Mouse (Mus musculus): ENCODE data around the gene Hnrnpa3. TPM values are rescaled to one million over a fixed set of nuclear protein-coding genes. Genes with fewer than 3 reads are reported as not detected.
"Not testable (repeated sequence)": the region's sequence is repeated elsewhere in the genome, so short reads cannot be mapped to it uniquely, and the experiment has no call there.

Hnrnpa3 gene
- polyA plus RNA-seq, 1 experiment from 2014 or later, result 235 TPM

GRCm38 (mm10) chr2:75626597-75627440 lies 32.2 kb upstream of the Hnrnpa3 start:
- Histone ChIP-seq H3K9me3 (no peaks in the 10 kb centered on the region), H3K4me3 (no peak overlapping the region), H3K9ac (no peak overlapping the region), H3K27ac (no peak overlapping the region), H3K4me1 (replicated peaks) (no peaks in the 10 kb centered on the region), H3K27me3 (no peaks in the 10 kb centered on the region), H3K4me2 (no peak overlapping the region), H3K36me3 (no peaks in the 10 kb centered on the region)
- WGBS, result 75% methylated on average over 6 of the region's 6 CpGs
- no peak for ATAC-seq (ENCODE audit: low FRiP score)

GRCm38 (mm10) chr2:75628487-75628886 lies 30.6 kb upstream of the Hnrnpa3 start:
- no peaks in the 10 kb centered on the region for H3K27me3 ChIP-seq
- H3K4me2 ChIP-seq, result no peak overlapping the region
- no peaks in the 10 kb centered on the region for H3K9me3 ChIP-seq
- WGBS, result 92% methylated on average over 8 of the region's 8 CpGs
- no peaks in the 10 kb centered on the region for H3K4me1 ChIP-seq (replicated peaks)
- H3K27ac ChIP-seq, result no peak overlapping the region
- no peak overlapping the region for H3K9ac ChIP-seq
- no peaks in the 10 kb centered on the region for H3K36me3 ChIP-seq
- no peak for ATAC-seq (ENCODE audit: low FRiP score)
- no peak overlapping the region for H3K4me3 ChIP-seq

GRCm38 (mm10) chr2:75631421-75631820 lies 27.6 kb upstream of the Hnrnpa3 start:
- Histone ChIP-seq H3K4me3 (no peak overlapping the region), H3K36me3 (no peaks in the 10 kb centered on the region), H3K4me2 (no peak overlapping the region), H3K9ac (no peak overlapping the region), H3K27ac (no peak overlapping the region), H3K4me1 (replicated peaks) (no peaks in the 10 kb centered on the region), H3K27me3 (no peaks in the 10 kb centered on the region), H3K9me3 (no peaks in the 10 kb centered on the region)
- no peak for ATAC-seq (ENCODE audit: low FRiP score)
- WGBS, result 86% methylated on average over 6 of the region's 6 CpGs

- WGBS, result 82% methylated on average over 6 of the region's 6 CpGs
- Histone ChIP-seq H3K9me3 (no peaks in the 10 kb centered on the region), H3K4me2 (no peak overlapping the region), H3K9ac (no peak overlapping the region), H3K4me3 (no peak overlapping the region), H3K36me3 (no peaks in the 10 kb centered on the region), H3K27ac (no peak overlapping the region), H3K4me1 (replicated peaks) (no peaks in the 10 kb centered on the region), H3K27me3 (no peaks in the 10 kb centered on the region)
- ATAC-seq (ENCODE audit: low FRiP score), result no peak
Measured at GRCm38 (mm10) chr2:75632043-75632442, 27.0 kb upstream of the Hnrnpa3 start.

GRCm38 (mm10) chr2:75632721-75633181 lies 26.3 kb upstream of the Hnrnpa3 start:
- H3K27ac ChIP-seq, result no peak overlapping the region
- H3K4me1 ChIP-seq (replicated peaks), result no peaks in the 10 kb centered on the region
- no peak overlapping the region for H3K9ac ChIP-seq
- H3K27me3 ChIP-seq, result no peaks in the 10 kb centered on the region
- no peak overlapping the region for H3K4me2 ChIP-seq
- no peak overlapping the region for H3K4me3 ChIP-seq
- 93% methylated on average over 12 of the region's 12 CpGs for WGBS
- no peaks in the 10 kb centered on the region for H3K9me3 ChIP-seq
- no peaks in the 10 kb centered on the region for H3K36me3 ChIP-seq
- no peak for ATAC-seq (ENCODE audit: low FRiP score)

GRCm38 (mm10) chr2:75633381-75633780 lies 25.7 kb upstream of the Hnrnpa3 start:
- H3K27ac ChIP-seq, result no peak overlapping the region
- 91% methylated on average over 6 of the region's 6 CpGs for WGBS
- H3K4me1 ChIP-seq (replicated peaks), result no peaks in the 10 kb centered on the region
- no peaks in the 10 kb centered on the region for H3K27me3 ChIP-seq
- H3K9ac ChIP-seq, result no peak overlapping the region
- no peaks in the 10 kb centered on the region for H3K36me3 ChIP-seq
- no peak overlapping the region for H3K4me2 ChIP-seq
- H3K9me3 ChIP-seq, result no peaks in the 10 kb centered on the region
- H3K4me3 ChIP-seq, result no peak overlapping the region
- ATAC-seq (ENCODE audit: low FRiP score), result no peak

GRCm38 (mm10) chr2:75633784-75634183 lies 25.3 kb upstream of the Hnrnpa3 start:
- H3K36me3 ChIP-seq, result no peaks in the 10 kb centered on the region
- no peak overlapping the region for H3K4me2 ChIP-seq
- no peak overlapping the region for H3K9ac ChIP-seq
- WGBS, result 87% methylated on average over 5 of the region's 5 CpGs
- ATAC-seq (ENCODE audit: low FRiP score), result no peak
- no peaks in the 10 kb centered on the region for H3K9me3 ChIP-seq
- H3K27ac ChIP-seq, result no peak overlapping the region
- no peaks in the 10 kb centered on the region for H3K27me3 ChIP-seq
- no peaks in the 10 kb centered on the region for H3K4me1 ChIP-seq (replicated peaks)
- H3K4me3 ChIP-seq, result no peak overlapping the region

GRCm38 (mm10) chr2:75634431-75634830 lies 24.6 kb upstream of the Hnrnpa3 start:
- not testable (repeated sequence) for H3K4me2 ChIP-seq; H3K27me3 ChIP-seq; H3K9me3 ChIP-seq; ATAC-seq (ENCODE audit: low FRiP score); H3K27ac ChIP-seq; H3K36me3 ChIP-seq; H3K4me3 ChIP-seq; H3K4me1 ChIP-seq (replicated peaks); H3K9ac ChIP-seq
- 96% methylated on average over 14 of the region's 14 CpGs for WGBS

- 75% methylated on average over 6 of the region's 6 CpGs for WGBS
- no peak overlapping the region for H3K9ac ChIP-seq
- H3K36me3 ChIP-seq, result no peaks in the 10 kb centered on the region
- no peak overlapping the region for H3K4me3 ChIP-seq
- no peak for ATAC-seq (ENCODE audit: low FRiP score)
- no peaks in the 10 kb centered on the region for H3K27me3 ChIP-seq
- H3K27ac ChIP-seq, result no peak overlapping the region
- H3K4me2 ChIP-seq, result no peak overlapping the region
- no peaks in the 10 kb centered on the region for H3K4me1 ChIP-seq (replicated peaks)
- no peaks in the 10 kb centered on the region for H3K9me3 ChIP-seq
Measured at GRCm38 (mm10) chr2:75636261-75637054, 22.6 kb upstream of the Hnrnpa3 start.

- not testable (repeated sequence) for ATAC-seq (ENCODE audit: low FRiP score); H3K36me3 ChIP-seq; H3K27me3 ChIP-seq; H3K9me3 ChIP-seq; H3K4me1 ChIP-seq (replicated peaks); H3K4me3 ChIP-seq; H3K9ac ChIP-seq; H3K4me2 ChIP-seq; H3K27ac ChIP-seq
- WGBS, result 87% methylated on average over 2 of the region's 2 CpGs
Measured at GRCm38 (mm10) chr2:75637055-75637304, 22.1 kb upstream of the Hnrnpa3 start.

- no peaks in the 10 kb centered on the region for H3K36me3 ChIP-seq
- ATAC-seq (ENCODE audit: low FRiP score), result no peak
- no peaks in the 10 kb centered on the region for H3K9me3 ChIP-seq
- H3K4me1 ChIP-seq (replicated peaks), result no peaks in the 10 kb centered on the region
- no peak overlapping the region for H3K4me2 ChIP-seq
- no peak overlapping the region for H3K9ac ChIP-seq
- no peak overlapping the region for H3K27ac ChIP-seq
- no peaks in the 10 kb centered on the region for H3K27me3 ChIP-seq
- H3K4me3 ChIP-seq, result no peak overlapping the region
Measured at GRCm38 (mm10) chr2:75637361-75637760, 21.7 kb upstream of the Hnrnpa3 start.

- H3K9me3 ChIP-seq; H3K27me3 ChIP-seq; H3K9ac ChIP-seq; H3K4me1 ChIP-seq (replicated peaks); H3K4me2 ChIP-seq; H3K4me3 ChIP-seq; H3K27ac ChIP-seq; H3K36me3 ChIP-seq; ATAC-seq (ENCODE audit: low FRiP score): not testable (repeated sequence)
- WGBS, result 92% methylated on average over 6 of the region's 6 CpGs
Measured at GRCm38 (mm10) chr2:75637822-75638221, 21.2 kb upstream of the Hnrnpa3 start.

- not testable (repeated sequence) for H3K4me1 ChIP-seq (replicated peaks)
Measured at GRCm38 (mm10) chr2:75639535-75639934, 19.5 kb upstream of the Hnrnpa3 start.

More at GRCm38 (mm10) chr2:75639535-75639934, 19.5 kb upstream of the Hnrnpa3 start:
- 75% methylated on average over 11 of the region's 12 CpGs for WGBS
- H3K27me3 ChIP-seq; H3K27ac ChIP-seq; H3K9me3 ChIP-seq; H3K9ac ChIP-seq; ATAC-seq (ENCODE audit: low FRiP score); H3K4me2 ChIP-seq; H3K4me3 ChIP-seq; H3K36me3 ChIP-seq: not testable (repeated sequence)
